7 mouse cellular contexts compared by ENCODE assay signal in the genomic region with DNA sequence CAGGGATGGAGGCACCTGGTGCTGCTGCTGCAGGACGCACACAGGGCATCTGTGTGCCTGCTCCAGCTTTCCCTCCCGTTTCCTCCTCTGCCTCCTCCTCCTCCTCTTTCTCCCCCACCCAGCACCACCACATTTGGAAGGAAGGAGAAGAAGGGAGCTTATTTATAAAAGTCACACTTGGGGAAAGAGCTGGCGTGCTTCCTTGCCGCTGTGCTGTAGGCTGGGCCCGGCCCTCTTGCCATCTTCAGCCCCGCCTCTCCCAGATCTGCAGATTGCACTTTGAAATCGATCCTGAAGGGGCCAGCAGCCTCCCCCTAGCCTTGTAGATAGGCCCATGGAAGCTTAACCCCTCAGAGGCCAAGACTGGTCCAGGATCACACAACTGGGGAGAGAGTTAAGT. TPM values are rescaled to one million over a fixed set of nuclear protein-coding genes. Genes with fewer than 3 reads are reported as not detected.
DNase-seq lines count a peak whose midpoint lies in the region; ATAC-seq and TF ChIP-seq lines count a peak whose summit lies in the region.

No protein-coding gene starts in this region.

- H3K4me3 ChIP-seq in kidney, postnatal 0 days (replicated peaks; ENCODE audit: low read depth, low read length), result no peak overlapping the region
- peak overlapping the region; percentile 19 for H3K4me3 ChIP-seq in embryonic facial prominence, embryonic 10.5 days
- no peak overlapping the region for H3K4me3 ChIP-seq in hindbrain, embryonic 15.5 days
- H3K4me3 ChIP-seq in neural tube, embryonic 13.5 days, result peak overlapping the region; percentile 13; the same call in 1 of the 2 replicates

- 7% methylated on average over 7 of the region's 7 CpGs for WGBS in kidney, postnatal 0 days
- 23% methylated on average over 7 of the region's 7 CpGs for WGBS in embryonic facial prominence, embryonic 10.5 days
- 22% methylated on average over 7 of the region's 7 CpGs for WGBS in hindbrain, embryonic 15.5 days
- 25% methylated on average over 7 of the region's 7 CpGs for WGBS in neural tube, embryonic 13.5 days

- peak overlapping the region; percentile 90; the same call in 1 of the 2 replicates for H3K4me2 ChIP-seq in kidney, postnatal 0 days (ENCODE audit: low read length)
- peak overlapping the region; percentile 98; the same call in 1 of the 2 replicates for H3K4me2 ChIP-seq in hindbrain, embryonic 15.5 days
- peak overlapping the region; percentile 73 for H3K4me2 ChIP-seq in neural tube, embryonic 13.5 days

- H3K9ac ChIP-seq in kidney, postnatal 0 days (ENCODE audit: low read depth, low read length), result no peak overlapping the region
- H3K9ac ChIP-seq in hindbrain, embryonic 15.5 days, result no peak overlapping the region
- peak overlapping the region; percentile 22; the same call in 1 of the 2 replicates for H3K9ac ChIP-seq in neural tube, embryonic 13.5 days

- no peak for ATAC-seq in kidney, postnatal 0 days (replicated peaks; ENCODE audit: low FRiP score, low read depth)
- no peak for ATAC-seq in hindbrain, embryonic 15.5 days (ENCODE audit: low FRiP score, low read depth)
- no peak for ATAC-seq in neural tube, embryonic 13.5 days (ENCODE audit: low read depth)

- TF ChIP-seq CTCF in kidney, postnatal 0 days (IDR thresholded peaks at IDR 0.05; ENCODE audit: low read depth), result peak; percentile 17; the same call in 1 of the 2 replicates

- H3K4me1 ChIP-seq in kidney, postnatal 0 days (replicated peaks; ENCODE audit: insufficient read depth, low read length), result peaks cover 31% of the 10 kb centered on the region
- H3K4me1 ChIP-seq in embryonic facial prominence, embryonic 10.5 days, result peaks cover 50% of the 10 kb centered on the region
- H3K4me1 ChIP-seq in hindbrain, embryonic 15.5 days (replicated peaks), result peaks cover 54% of the 10 kb centered on the region
- H3K4me1 ChIP-seq in neural tube, embryonic 13.5 days (replicated peaks), result peaks cover 38% of the 10 kb centered on the region

- DNase-seq in kidney, postnatal 0 days (ENCODE audit: low spot score), result peak; percentile 67
- no peak for DNase-seq in kidney, postnatal 25 days
- peak; percentile 50 for DNase-seq in embryonic facial prominence, embryonic 10.5 days (ENCODE audit: low spot score)
- DNase-seq in c-Kit-positive CD71-positive TER-119-positive erythroid progenitor cells, embryonic 14.5 days (ENCODE audit: low spot score), result no peak
- no peak for DNase-seq in Muller cell, postnatal 12 days (ENCODE audit: inconsistent ontology term)

- H3K36me3 ChIP-seq in kidney, postnatal 0 days (ENCODE audit: insufficient read depth, low read length), result no peaks in the 10 kb centered on the region
- H3K36me3 ChIP-seq in embryonic facial prominence, embryonic 10.5 days (replicated peaks), result peaks cover 5% of the 10 kb centered on the region; the same call in 1 of the 2 replicates
- no peaks in the 10 kb centered on the region for H3K36me3 ChIP-seq in hindbrain, embryonic 15.5 days
- no peaks in the 10 kb centered on the region for H3K36me3 ChIP-seq in neural tube, embryonic 13.5 days

- H3K27me3 ChIP-seq in kidney, postnatal 0 days (ENCODE audit: insufficient read depth, low read length), result no peaks in the 10 kb centered on the region
- peaks cover 9% of the 10 kb centered on the region; the same call in 1 of the 2 replicates for H3K27me3 ChIP-seq in embryonic facial prominence, embryonic 10.5 days (replicated peaks; ENCODE audit: low read depth, poor library complexity, severe bottlenecking)
- H3K27me3 ChIP-seq in hindbrain, embryonic 15.5 days, result no peaks in the 10 kb centered on the region
- H3K27me3 ChIP-seq in neural tube, embryonic 13.5 days, result no peaks in the 10 kb centered on the region

- H3K9me3 ChIP-seq in kidney, postnatal 0 days (replicated peaks; ENCODE audit: low read length), result no peaks in the 10 kb centered on the region
- no peaks in the 10 kb centered on the region for H3K9me3 ChIP-seq in embryonic facial prominence, embryonic 10.5 days
- no peaks in the 10 kb centered on the region for H3K9me3 ChIP-seq in hindbrain, embryonic 15.5 days
- no peaks in the 10 kb centered on the region for H3K9me3 ChIP-seq in neural tube, embryonic 13.5 days

- no peak overlapping the region for H3K27ac ChIP-seq in kidney, postnatal 0 days
- peak overlapping the region; percentile 59; the same call in 1 of the 2 replicates for H3K27ac ChIP-seq in embryonic facial prominence, embryonic 10.5 days (replicated peaks)
- no peak overlapping the region for H3K27ac ChIP-seq in hindbrain, embryonic 15.5 days (replicated peaks)
- H3K27ac ChIP-seq in neural tube, embryonic 13.5 days (replicated peaks), result no peak overlapping the region

RNA-seq across cellular contexts. Expression of gene Stx1a, which starts 2.6 kb away (rescaled TPM):
- polyA plus RNA-seq in kidney, postnatal 0 days (2015; fragmentation: Nextera tagmentation; extraction: Ambion mirVana), result 6.6 and 9.0 TPM in 2 replicates
- 13.5 and 13.8 TPM in 2 replicates for polyA plus RNA-seq in embryonic facial prominence, embryonic 10.5 days (2016; fragmentation: Nextera tagmentation; extraction: Ambion mirVana)
- polyA plus RNA-seq in hindbrain, embryonic 15.5 days (2015; fragmentation: Nextera tagmentation; extraction: Ambion mirVana), result 127 and 145 TPM in 2 replicates
- polyA plus RNA-seq in neural tube, embryonic 13.5 days (2015; fragmentation: Nextera tagmentation; extraction: Ambion mirVana), result 76.8 and 90.9 TPM in 2 replicates

RNA-seq across cellular contexts. Expression of gene Abhd11, which starts 16.9 kb away (rescaled TPM):
- 93.7 and 94.5 TPM in 2 replicates for polyA plus RNA-seq in kidney, postnatal 0 days (2015; fragmentation: Nextera tagmentation; extraction: Ambion mirVana)
- 39.6 and 41.7 TPM in 2 replicates for polyA plus RNA-seq in embryonic facial prominence, embryonic 10.5 days (2016; fragmentation: Nextera tagmentation; extraction: Ambion mirVana)
- 68.1 and 68.3 TPM in 2 replicates for polyA plus RNA-seq in hindbrain, embryonic 15.5 days (2015; fragmentation: Nextera tagmentation; extraction: Ambion mirVana)
- polyA plus RNA-seq in neural tube, embryonic 13.5 days (2015; fragmentation: Nextera tagmentation; extraction: Ambion mirVana), result 63.6 and 72.2 TPM in 2 replicates

RNA-seq across cellular contexts. Expression of gene Dnajc30, which starts 38.1 kb away (rescaled TPM):
- 42.4 and 42.6 TPM in 2 replicates for polyA plus RNA-seq in kidney, postnatal 0 days (2015; fragmentation: Nextera tagmentation; extraction: Ambion mirVana)
- polyA plus RNA-seq in embryonic facial prominence, embryonic 10.5 days (2016; fragmentation: Nextera tagmentation; extraction: Ambion mirVana), result 27.0 and 27.4 TPM in 2 replicates
- polyA plus RNA-seq in hindbrain, embryonic 15.5 days (2015; fragmentation: Nextera tagmentation; extraction: Ambion mirVana), result 41.1 and 42.9 TPM in 2 replicates
- polyA plus RNA-seq in neural tube, embryonic 13.5 days (2015; fragmentation: Nextera tagmentation; extraction: Ambion mirVana), result 35.5 and 37.1 TPM in 2 replicates

RNA-seq across cellular contexts. Expression of gene Bud23, which starts 38.9 kb away (rescaled TPM):
- 80.4 and 85.2 TPM in 2 replicates for polyA plus RNA-seq in kidney, postnatal 0 days (2015; fragmentation: Nextera tagmentation; extraction: Ambion mirVana)
- 190 and 194 TPM in 2 replicates for polyA plus RNA-seq in embryonic facial prominence, embryonic 10.5 days (2016; fragmentation: Nextera tagmentation; extraction: Ambion mirVana)
- 76.3 and 80.3 TPM in 2 replicates for polyA plus RNA-seq in hindbrain, embryonic 15.5 days (2015; fragmentation: Nextera tagmentation; extraction: Ambion mirVana)
- polyA plus RNA-seq in neural tube, embryonic 13.5 days (2015; fragmentation: Nextera tagmentation; extraction: Ambion mirVana), result 83.0 and 93.7 TPM in 2 replicates

RNA-seq across cellular contexts. Expression of gene Cldn3, which starts 39.9 kb away (rescaled TPM):
- 72.4 and 72.9 TPM in 2 replicates for polyA plus RNA-seq in kidney, postnatal 0 days (2015; fragmentation: Nextera tagmentation; extraction: Ambion mirVana)
- 18.2 and 18.8 TPM in 2 replicates for polyA plus RNA-seq in embryonic facial prominence, embryonic 10.5 days (2016; fragmentation: Nextera tagmentation; extraction: Ambion mirVana)
- 2.2 and 2.8 TPM in 2 replicates for polyA plus RNA-seq in hindbrain, embryonic 15.5 days (2015; fragmentation: Nextera tagmentation; extraction: Ambion mirVana)
- polyA plus RNA-seq in neural tube, embryonic 13.5 days (2015; fragmentation: Nextera tagmentation; extraction: Ambion mirVana), result 0.81 and 2.4 TPM in 2 replicates

Comparison
In these comparisons a context has a peak if more than half of its experiments do, and no peak if none do; other contexts are left out.
1. DNase-seq: peak in kidney, postnatal 0 days (single experiment) and embryonic facial prominence, embryonic 10.5 days (single experiment); none in kidney, postnatal 25 days (0 of 2), c-Kit-positive CD71-positive TER-119-positive erythroid progenitor cells, embryonic 14.5 days (single experiment) and Muller cell, postnatal 12 days (single experiment).
2. H3K4me3 ChIP-seq: peak in embryonic facial prominence, embryonic 10.5 days (single experiment) and neural tube, embryonic 13.5 days (single experiment); none in kidney, postnatal 0 days (single experiment) and hindbrain, embryonic 15.5 days (single experiment).
3. Peak in every context shown above with its lines, with median percentiles within 50 percentile points of each other: H3K4me2 ChIP-seq.